Mouse (Mus musculus) myocyte (in vitro differentiated cells): ENCODE results near the gene Pycr2. TPM values are rescaled to one million over a fixed set of nuclear protein-coding genes. Genes with fewer than 3 reads are reported as not detected.
"Not testable (repeated sequence)": the region's sequence is repeated elsewhere in the genome, so short reads cannot be mapped to it uniquely, and the experiment has no call there.

ENCODE experiments used
- H3K27me3 ChIP-seq: one replicate; pipeline ENCODE4 v1.6.1; 2011; ENCODE audit not compliant: control insufficient read depth, insufficient read depth, insufficient read length
- H3K36me3 ChIP-seq: one replicate; pipeline ENCODE4 v1.6.1; 2011; ENCODE audit not compliant: control insufficient read depth, insufficient read depth
- H3K4me2 ChIP-seq: one replicate; pipeline ENCODE4 v1.6.1; 2011; ENCODE audit warnings: low read depth, control low read depth
- H3K4me3 ChIP-seq: one replicate; pipeline ENCODE4 v1.5.1; 2011; ENCODE audit warnings: mild to moderate bottlenecking, control low read depth, moderate library complexity
- H3K79me2 ChIP-seq: one replicate; pipeline ENCODE4 v1.6.1; 2011; ENCODE audit not compliant: control insufficient read depth, insufficient read depth
- H3ac ChIP-seq: one replicate; pipeline ENCODE4 v1.6.1; 2011; ENCODE audit not compliant: control insufficient read depth, insufficient read length
- CEBPB ChIP-seq: IDR thresholded peaks from 2 replicates; pipeline ENCODE4 v1.6.1; 2011; ENCODE audit warnings: mild to moderate bottlenecking, moderate library complexity; ENCODE audit not compliant: poor library complexity, insufficient read depth, severe bottlenecking
- E2F4 ChIP-seq: IDR thresholded peaks from one replicate; pipeline ENCODE4 v1.6.1; 2011; ENCODE audit warnings: mild to moderate bottlenecking, control low read depth, moderate library complexity; ENCODE audit not compliant: insufficient read depth
- MAX ChIP-seq: IDR thresholded peaks from one replicate; pipeline ENCODE4 v1.6.1; 2011; ENCODE audit warnings: low read depth, mild to moderate bottlenecking, control low read depth
- MYOD1 ChIP-seq, 3 experiments: IDR thresholded peaks; one replicate each; pipeline ENCODE4 v1.6.1; 2011; ENCODE audit warnings: control low read depth in 2 of 3, low read depth in 2 of 3, mild to moderate bottlenecking in 2 of 3, moderate library complexity in 1 of 3; ENCODE audit not compliant: insufficient read length in 2 of 3, control insufficient read depth in 1 of 3
- MYOG ChIP-seq, 3 experiments: IDR thresholded peaks; one replicate each; pipeline ENCODE4 v1.6.1; 2011; ENCODE audit warnings: control low read depth in 2 of 3, low read depth in 2 of 3, mild to moderate bottlenecking in 2 of 3; ENCODE audit not compliant: insufficient read length in 2 of 3, control insufficient read depth in 1 of 3, insufficient read depth in 1 of 3
- POLR2A ChIP-seq: IDR thresholded peaks from one replicate; pipeline ENCODE4 v1.6.1; 2011; ENCODE audit warnings: low read depth, mild to moderate bottlenecking, control low read depth, moderate library complexity; ENCODE audit not compliant: insufficient read length
- POLR2AphosphoS2 ChIP-seq: IDR thresholded peaks from one replicate; pipeline ENCODE4 v1.6.1; 2011; ENCODE audit warnings: low read depth, control low read depth; ENCODE audit not compliant: insufficient read length
- REST ChIP-seq: IDR thresholded peaks from one replicate; pipeline ENCODE4 v1.6.1; 2011; ENCODE audit warnings: mild to moderate bottlenecking, control low read depth, moderate library complexity; ENCODE audit not compliant: insufficient read depth, insufficient read length
- SRF ChIP-seq: IDR thresholded peaks from one replicate; pipeline ENCODE4 v1.6.1; 2011; ENCODE audit warnings: low read depth; ENCODE audit not compliant: control insufficient read depth, insufficient read length
- TCF3 ChIP-seq: IDR thresholded peaks from one replicate; pipeline ENCODE4 v1.6.1; 2011; ENCODE audit warnings: low read depth, control low read depth; ENCODE audit not compliant: insufficient read length
- USF1 ChIP-seq: IDR thresholded peaks from one replicate; pipeline ENCODE4 v1.6.1; 2011; ENCODE audit warnings: low read depth, mild to moderate bottlenecking, control low read depth, moderate library complexity
- polyA plus RNA-seq: library from polyadenylated mRNA; unstranded; fragments of >200 nt; fragmentation: generic; extraction: Trizol; gene quantifications from one replicate; pipeline ENCODE4 v1.2.1, GENCODE M21; 2012; ENCODE audit warnings: missing spikeins

Gene Pycr2
- polyA plus RNA-seq, 1 experiment: 52.6 TPM

- H3K4me3 ChIP-seq, H3K27me3 ChIP-seq, H3K36me3 ChIP-seq, H3ac ChIP-seq, H3K79me2 ChIP-seq: not testable (repeated sequence)
- H3K4me2 ChIP-seq: peak overlapping the region; percentile 30
- peak; percentile 28 for TF ChIP-seq POLR2A
Measured at GRCm38 (mm10) chr1:180936610-180937398, 32.7 kb downstream of the Pycr2 start.

GRCm38 (mm10) chr1:180937631-180938030 is 33.5 kb downstream of the Pycr2 start:
- not testable (repeated sequence) for H3K4me3 ChIP-seq, H3K36me3 ChIP-seq, H3ac ChIP-seq, H3K27me3 ChIP-seq, H3K4me2 ChIP-seq, H3K79me2 ChIP-seq

GRCm38 (mm10) chr1:180938781-180939180 is 34.7 kb downstream of the Pycr2 start:
- not testable (repeated sequence) for H3K27me3 ChIP-seq, H3K4me2 ChIP-seq, H3K79me2 ChIP-seq, H3K4me3 ChIP-seq, H3K36me3 ChIP-seq, H3ac ChIP-seq

GRCm38 (mm10) chr1:180940776-180941460 is 36.8 kb downstream of the Pycr2 start:
- Histone ChIP-seq H3K79me2 (peaks cover 8% of the 10 kb centered on the region), H3K27me3 (no peaks in the 10 kb centered on the region), H3K4me2 (peak overlapping the region; percentile 98), H3K36me3 (no peaks in the 10 kb centered on the region), H3ac (peak overlapping the region; percentile 46), H3K4me3 (peak overlapping the region; percentile 70)
- TF ChIP-seq SRF (no peak), MAX (no peak), CEBPB (no peak), TCF3 (no peak), MYOG (IDR thresholded peaks at IDR 0.05; ENCODE audit: control insufficient read depth in 1 of 3, insufficient read depth in 1 of 3, insufficient read length in 2 of 3, low read depth in 2 of 3) (no peak), POLR2AphosphoS2 (no peak), E2F4 (no peak), USF1 (no peak), REST (no peak), POLR2A (no peak)

- Histone ChIP-seq H3K4me2 (peak overlapping the region; percentile 98), H3K4me3 (peak overlapping the region; percentile 70), H3K79me2 (peaks cover 8% of the 10 kb centered on the region), H3K36me3 (no peaks in the 10 kb centered on the region), H3K27me3 (no peaks in the 10 kb centered on the region), H3ac (peak overlapping the region; percentile 46)
- TF ChIP-seq POLR2AphosphoS2 (no peak), MYOD1 (IDR thresholded peaks at IDR 0.05; ENCODE audit: control insufficient read depth in 1 of 3, insufficient read length in 2 of 3, low read depth in 2 of 3) (no peak), REST (no peak)
Measured at GRCm38 (mm10) chr1:180941726-180942125, 37.6 kb downstream of the Pycr2 start.

GRCm38 (mm10) chr1:180942166-180943031 is 38.3 kb downstream of the Pycr2 start, which contains the start of gene Tmem63a:
Gene Tmem63a, plus strand, starts transcription at chr1:180942344.
- H3K79me2 ChIP-seq: peaks cover 8% of the 10 kb centered on the region
- TF ChIP-seq POLR2AphosphoS2 (peak; percentile 71), REST (no peak), POLR2A (peak; percentile 69), SRF (peak; percentile 90)
- no peaks in the 10 kb centered on the region for H3K27me3 ChIP-seq
- peaks cover under 1% of the 10 kb centered on the region for H3K36me3 ChIP-seq
- peak within 1 kb of the TSS; percentile 98 for H3K4me2 ChIP-seq
- peak within 1 kb of the TSS; percentile 46 for H3ac ChIP-seq
- peak within 1 kb of the TSS; percentile 70 for H3K4me3 ChIP-seq
